Mouse (Mus musculus) neural tube, embryonic 11.5 days (tissue): Measurements from ENCODE around the gene Rac1. TPM values are rescaled to one million over a fixed set of nuclear protein-coding genes. Genes with fewer than 3 reads are reported as not detected.
"Not testable (repeated sequence)": the region's sequence is repeated elsewhere in the genome, so short reads cannot be mapped to it uniquely, and the experiment has no call there.

Source experiments
- ATAC-seq: fragments of 200-750 bp; cut with Nextera tagmentation; 2 replicates; pipeline ENCODE4 v1.8.0; 2017; ENCODE audit warnings: moderate number of reproducible peaks, mild to moderate bottlenecking, moderate TSS enrichment, moderate library complexity; ENCODE audit not compliant: insufficient read depth, low FRiP score, low TSS enrichment
- DNase-seq: peaks from one replicate; pipeline ENCODE4 v3.0.0-alpha.2; 2015; ENCODE audit warnings: low spot score
- H3K27ac ChIP-seq: fragments of 300-500 bp; sonication (generic); 2 replicates; pipeline ENCODE4 v1.5.1; 2014; ENCODE audit warnings: low read depth, mild to moderate bottlenecking, low read length
- H3K27me3 ChIP-seq: fragments of 300-500 bp; sonication (generic); 2 replicates; pipeline ENCODE4 v1.6.1; 2014; ENCODE audit warnings: mild to moderate bottlenecking, low read length, mixed read lengths; ENCODE audit not compliant: control insufficient read depth, insufficient read depth
- H3K36me3 ChIP-seq: fragments of 300-500 bp; sonication (generic); 2 replicates; pipeline ENCODE4 v1.6.1; 2014; ENCODE audit warnings: mild to moderate bottlenecking, low read length, moderate library complexity, mixed read lengths; ENCODE audit not compliant: control insufficient read depth, insufficient read depth
- H3K4me1 ChIP-seq: fragments of 300-500 bp; sonication (generic); 2 replicates; pipeline ENCODE4 v1.6.1; 2014; ENCODE audit warnings: low read length, mixed read lengths; ENCODE audit not compliant: control insufficient read depth, insufficient read depth
- H3K4me2 ChIP-seq: fragments of 300-500 bp; sonication (generic); 2 replicates; pipeline ENCODE4 v1.6.1; 2014; ENCODE audit warnings: low read depth, mild to moderate bottlenecking, moderate library complexity
- H3K4me3 ChIP-seq: fragments of 300-500 bp; sonication (generic); 2 replicates; pipeline ENCODE4 v1.5.1; 2014; ENCODE audit warnings: low read depth, low read length
- H3K9ac ChIP-seq: fragments of 300-500 bp; sonication (generic); 2 replicates; pipeline ENCODE4 v1.6.1; 2014; ENCODE audit warnings: mild to moderate bottlenecking, low read length
- H3K9me3 ChIP-seq: fragments of 300-500 bp; sonication (generic); 2 replicates; pipeline ENCODE4 v1.6.1; 2016; ENCODE audit warnings: low read length; ENCODE audit not compliant: control insufficient read depth
- WGBS: fragments of 180-500 bp; shearing (Covaris S2); extraction: QIAGEN DNeasy Blood & Tissue Kit; methylation state at CpG from one replicate; pipeline ENCODE4 v1.1.7; 2014; 5-methylcytosine and 5-hydroxymethylcytosine counted together
- polyA plus RNA-seq: library from polyadenylated mRNA; unstranded; fragments of >200 nt; fragmentation: Nextera tagmentation; extraction: Ambion mirVana; gene quantifications from 2 replicates; pipeline ENCODE4 v1.2.1, GENCODE M21; 2014

The Rac1 gene
- polyA plus RNA-seq, 1 experiment from 2014 or later: 519 TPM

DNA sequence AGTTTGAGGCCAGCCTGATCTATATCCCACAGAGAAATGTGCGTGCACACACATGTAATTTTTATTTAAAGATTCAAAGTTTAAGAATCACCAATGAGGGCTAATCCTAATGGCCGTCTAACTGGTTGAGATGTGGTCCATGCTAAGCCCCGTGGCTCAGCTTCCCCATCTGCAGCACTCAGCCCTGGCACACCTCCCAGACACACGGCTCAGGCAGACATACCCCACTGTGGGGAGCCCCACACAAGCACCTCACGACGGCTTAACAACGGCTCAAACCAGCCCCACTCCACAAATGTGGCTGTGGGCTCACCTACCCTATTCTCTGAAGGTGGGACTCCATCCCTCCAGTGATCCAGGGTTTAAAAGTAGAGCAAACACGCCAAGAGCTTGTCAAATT lies 22.8 kb downstream of the Rac1 start:
- Histone ChIP-seq H3K4me3 (no peak overlapping the region), H3K9me3 (no peaks in the 10 kb centered on the region), H3K4me1 (no peaks in the 10 kb centered on the region), H3K9ac (no peak overlapping the region), H3K36me3 (peaks cover 5% of the 10 kb centered on the region), H3K27me3 (no peaks in the 10 kb centered on the region), H3K4me2 (no peak overlapping the region), H3K27ac (no peak overlapping the region)
- 90% methylated on average over 8 of the region's 8 CpGs for WGBS
- ATAC-seq (no peak), DNase-seq (no peak)

- DNase-seq: no peak
- 68% methylated on average over 3 of the region's 3 CpGs for WGBS
- Histone ChIP-seq H3K27me3 (no peaks in the 10 kb centered on the region), H3K4me1 (no peaks in the 10 kb centered on the region), H3K4me2 (no peak overlapping the region), H3K9ac (no peak overlapping the region), H3K9me3 (no peaks in the 10 kb centered on the region), H3K4me3 (no peak overlapping the region), H3K36me3 (peaks cover 5% of the 10 kb centered on the region), H3K27ac (no peak overlapping the region)
- ATAC-seq: no peak
These were observed 23.4 kb downstream of the Rac1 start for GRCm38 (mm10) chr5:143504453-143504852.

- Histone ChIP-seq H3K9ac (no peak overlapping the region), H3K4me1 (no peaks in the 10 kb centered on the region), H3K36me3 (peaks cover 5% of the 10 kb centered on the region), H3K9me3 (no peaks in the 10 kb centered on the region), H3K4me2 (no peak overlapping the region), H3K4me3 (no peak overlapping the region), H3K27me3 (no peaks in the 10 kb centered on the region), H3K27ac (no peak overlapping the region)
- DNase-seq (no peak), ATAC-seq (no peak)
- 94% methylated on average over 6 of the region's 6 CpGs for WGBS
These were observed 24.1 kb downstream of the Rac1 start for GRCm38 (mm10) chr5:143503740-143504139.

GRCm38 (mm10) chr5:143502899-143503557 lies 24.8 kb downstream of the Rac1 start:
- 95% methylated on average over 19 of the region's 19 CpGs for WGBS
- H3K9ac ChIP-seq: no peak overlapping the region
- peaks cover 4% of the 10 kb centered on the region for H3K36me3 ChIP-seq
- H3K27ac ChIP-seq: no peak overlapping the region
- ATAC-seq: no peak
- no peak overlapping the region for H3K4me3 ChIP-seq
- H3K27me3 ChIP-seq: no peaks in the 10 kb centered on the region
- no peaks in the 10 kb centered on the region for H3K9me3 ChIP-seq
- no peak for DNase-seq
- H3K4me1 ChIP-seq: no peaks in the 10 kb centered on the region
- H3K4me2 ChIP-seq: no peak overlapping the region

DNA sequence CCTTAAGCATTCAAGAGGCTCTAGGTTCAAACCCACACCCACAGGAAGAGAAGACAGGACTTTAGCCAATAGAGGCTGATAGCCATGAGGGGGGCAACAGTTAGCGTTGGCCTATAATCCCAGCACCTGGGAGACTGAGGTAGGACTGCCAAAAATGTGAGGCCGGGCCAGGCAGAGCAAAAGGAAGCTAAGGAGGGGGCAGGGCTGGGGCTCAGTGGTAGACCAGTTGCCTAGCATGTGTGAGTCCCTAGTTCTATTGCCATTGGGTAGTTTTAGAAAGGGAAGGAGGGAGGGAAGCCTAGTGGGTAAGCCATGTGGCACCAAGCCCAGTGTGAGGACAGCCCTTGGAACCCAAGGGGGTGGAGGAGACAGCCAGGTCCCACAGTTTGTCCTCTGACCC lies 26.2 kb downstream of the Rac1 start:
- Histone ChIP-seq H3K9ac (no peak overlapping the region), H3K27ac (no peak overlapping the region), H3K4me3 (no peak overlapping the region), H3K27me3 (no peaks in the 10 kb centered on the region), H3K9me3 (no peaks in the 10 kb centered on the region), H3K36me3 (0 out of 2 replicates have a peak, but pooled peaks cover 2% of the 10 kb centered on the region), H3K4me2 (no peak overlapping the region), H3K4me1 (no peaks in the 10 kb centered on the region)
- WGBS: 90% methylated on average over 2 of the region's 2 CpGs
- no peak for ATAC-seq
- DNase-seq: no peak

GRCm38 (mm10) chr5:143501140-143501539 lies 26.7 kb downstream of the Rac1 start:
- no peak overlapping the region for H3K4me3 ChIP-seq
- no peak overlapping the region for H3K27ac ChIP-seq
- no peaks in the 10 kb centered on the region for H3K9me3 ChIP-seq
- ATAC-seq: no peak
- no peak overlapping the region for H3K4me2 ChIP-seq
- H3K36me3 ChIP-seq: 0 out of 2 replicates have a peak, but pooled peaks cover 2% of the 10 kb centered on the region
- no peak overlapping the region for H3K9ac ChIP-seq
- DNase-seq: no peak
- 94% methylated on average over 8 of the region's 8 CpGs for WGBS
- H3K4me1 ChIP-seq: no peaks in the 10 kb centered on the region
- H3K27me3 ChIP-seq: no peaks in the 10 kb centered on the region

DNA sequence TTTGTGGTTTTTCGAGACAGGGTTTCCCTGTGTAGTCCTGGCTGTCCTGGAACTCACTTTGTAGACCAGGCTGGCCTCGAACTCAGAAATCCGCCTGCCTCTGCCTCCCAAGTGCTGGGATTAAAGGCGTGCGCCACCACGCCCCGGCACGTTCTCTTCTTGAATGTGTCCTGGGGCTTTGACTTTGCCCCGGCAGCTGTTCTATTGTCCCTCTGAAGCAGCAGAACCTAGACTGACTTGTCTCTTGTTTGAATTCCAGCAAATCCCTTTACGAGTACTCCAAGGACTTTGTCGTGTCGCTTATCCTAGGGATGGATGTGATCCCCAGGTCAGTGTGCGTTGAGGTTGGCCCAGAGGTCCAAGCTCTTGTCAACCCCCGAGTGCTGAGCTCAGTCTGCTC lies 27.1 kb downstream of the Rac1 start:
- not testable (repeated sequence) for DNase-seq, H3K4me1 ChIP-seq, H3K27ac ChIP-seq, H3K36me3 ChIP-seq, H3K9ac ChIP-seq, H3K9me3 ChIP-seq, H3K4me3 ChIP-seq, H3K4me2 ChIP-seq, ATAC-seq, H3K27me3 ChIP-seq
- 93% methylated on average over 14 of the region's 14 CpGs for WGBS

DNA sequence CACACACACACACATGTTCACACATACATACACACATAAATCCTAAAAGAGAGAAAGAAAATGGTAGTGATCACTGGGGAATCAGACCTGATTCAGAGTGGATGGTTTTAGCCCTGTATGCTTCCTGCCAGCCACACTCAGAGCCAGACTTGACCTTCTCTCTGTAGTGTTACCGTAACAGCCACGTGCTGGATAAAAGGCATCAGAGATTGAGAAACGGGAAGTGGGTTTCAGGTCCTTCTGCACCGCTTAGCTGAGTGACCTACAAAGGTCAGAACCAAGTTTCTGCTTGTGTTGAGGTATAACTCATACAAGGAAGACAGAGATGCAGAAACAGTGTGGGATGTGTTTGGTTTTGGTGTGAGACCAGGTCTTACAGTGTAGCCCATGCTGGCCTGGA lies 28.1 kb downstream of the Rac1 start:
- Histone ChIP-seq H3K36me3 (no peaks in the 10 kb centered on the region), H3K9me3 (no peaks in the 10 kb centered on the region), H3K4me2 (no peak overlapping the region), H3K27ac (no peak overlapping the region), H3K4me3 (no peak overlapping the region), H3K27me3 (no peaks in the 10 kb centered on the region), H3K9ac (no peak overlapping the region), H3K4me1 (no peaks in the 10 kb centered on the region)
- DNase-seq: no peak
- no peak for ATAC-seq
- 88% methylated on average over 4 of the region's 4 CpGs for WGBS

DNA sequence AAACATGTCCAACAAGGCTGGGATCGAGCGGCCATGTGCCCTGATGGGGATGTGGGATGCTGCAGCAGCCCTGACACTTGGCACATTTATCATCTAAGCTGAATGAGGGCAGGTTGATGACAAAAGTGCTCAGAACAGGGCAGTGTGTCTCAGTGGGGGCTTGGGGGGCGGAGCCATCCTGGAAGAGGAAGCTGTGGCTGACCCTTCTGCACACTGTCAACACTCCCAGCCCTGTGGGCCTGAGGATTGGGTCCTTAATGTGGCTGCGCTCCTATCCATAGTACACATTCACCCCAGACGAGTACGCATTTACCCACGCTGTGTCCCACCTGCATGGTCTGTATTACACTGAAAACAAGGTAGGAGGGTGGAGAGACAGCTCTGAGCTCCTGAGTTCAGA lies 28.6 kb downstream of the Rac1 start:
- Histone ChIP-seq H3K27ac (no peak overlapping the region), H3K9me3 (no peaks in the 10 kb centered on the region), H3K4me3 (no peak overlapping the region), H3K4me1 (no peaks in the 10 kb centered on the region), H3K9ac (no peak overlapping the region), H3K36me3 (no peaks in the 10 kb centered on the region), H3K4me2 (no peak overlapping the region), H3K27me3 (no peaks in the 10 kb centered on the region)
- 94% methylated on average over 7 of the region's 7 CpGs for WGBS
- DNase-seq (no peak), ATAC-seq (no peak)
